Mouse (Mus musculus): ENCODE measurements around the gene Krtap1-3. TPM values are rescaled to one million over a fixed set of nuclear protein-coding genes. Genes with fewer than 3 reads are reported as not detected.
"Not testable (repeated sequence)": the region's sequence is repeated elsewhere in the genome, so short reads cannot be mapped to it uniquely, and the experiment has no call there.

Krtap1-3 gene
- polyA plus RNA-seq, 1 experiment from 2014 or later: not detected

GRCm38 (mm10) chr11:99610089-99610488 lies 18.9 kb upstream of the Krtap1-3 start, which contains the start of gene Gm11937:
TSS of gene Gm11937 (minus strand) at chr11:99610189.
- H3K4me2 ChIP-seq (ENCODE audit: low read length); H3K4me1 ChIP-seq (ENCODE audit: control insufficient read depth, insufficient read depth, low read length); H3K9me3 ChIP-seq (replicated peaks; ENCODE audit: control insufficient read depth, low read length, poor library complexity, severe bottlenecking); ATAC-seq; H3K27me3 ChIP-seq (ENCODE audit: control insufficient read depth, insufficient read depth, low read depth, low read length); H3K4me3 ChIP-seq (ENCODE audit: low read depth, low read length); H3K9ac ChIP-seq (ENCODE audit: low read depth, low read length); H3K27ac ChIP-seq (ENCODE audit: low read length); H3K36me3 ChIP-seq (ENCODE audit: control insufficient read depth, insufficient read depth, low read length): not testable (repeated sequence)
- 77% methylated on average over 1 of the region's 2 CpGs for WGBS

DNA sequence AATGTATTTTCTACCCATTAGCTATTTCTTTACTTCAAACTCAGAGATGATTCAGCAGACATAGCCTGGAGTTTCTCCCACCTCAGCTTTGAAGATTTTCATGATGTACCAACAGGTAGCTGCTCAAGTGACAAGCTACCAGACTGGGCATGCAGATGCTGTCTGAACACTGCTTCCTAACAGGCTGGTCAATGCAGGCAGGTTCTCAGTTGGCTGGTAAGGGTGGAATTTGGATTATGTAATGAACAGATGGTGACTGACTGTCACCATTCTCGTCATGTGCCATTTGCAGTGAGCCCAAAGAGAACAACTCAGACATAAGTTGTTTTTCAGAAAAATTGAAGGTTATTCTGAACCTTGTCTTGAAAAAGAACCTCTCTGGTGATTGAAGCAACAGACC lies 18.0 kb upstream of the Krtap1-3 start:
- no peaks in the 10 kb centered on the region for H3K27me3 ChIP-seq (ENCODE audit: control insufficient read depth, insufficient read depth, low read depth, low read length)
- WGBS: 75% methylated on average over 1 of the region's 1 CpGs
- no peak overlapping the region for H3K4me2 ChIP-seq (ENCODE audit: low read length)
- H3K9me3 ChIP-seq (replicated peaks; ENCODE audit: control insufficient read depth, low read length, poor library complexity, severe bottlenecking): no peaks in the 10 kb centered on the region
- no peaks in the 10 kb centered on the region for H3K36me3 ChIP-seq (ENCODE audit: control insufficient read depth, insufficient read depth, low read length)
- no peaks in the 10 kb centered on the region for H3K4me1 ChIP-seq (ENCODE audit: control insufficient read depth, insufficient read depth, low read length)
- no peak overlapping the region for H3K9ac ChIP-seq (ENCODE audit: low read depth, low read length)
- H3K4me3 ChIP-seq (ENCODE audit: low read depth, low read length): no peak overlapping the region
- H3K27ac ChIP-seq (ENCODE audit: low read length): no peak overlapping the region
- no peak for ATAC-seq

DNA sequence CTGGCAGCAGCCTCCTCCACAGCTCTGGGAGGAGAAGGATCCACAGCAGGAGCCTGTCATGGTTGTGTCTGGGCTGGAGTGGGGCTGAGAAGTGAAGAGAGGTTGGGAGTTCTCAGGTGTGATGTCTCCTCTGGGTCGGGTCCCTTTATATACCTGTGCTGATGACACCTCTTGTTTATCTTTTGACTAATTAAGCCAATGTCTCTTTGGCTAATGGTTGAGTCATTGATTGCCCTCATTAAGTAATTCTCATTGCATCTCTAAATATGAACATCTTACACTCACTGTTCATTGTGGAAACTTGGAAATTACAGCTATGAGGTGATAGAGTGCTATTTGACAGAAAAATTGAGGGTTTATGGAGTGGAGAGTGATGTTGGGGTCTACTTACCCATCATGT lies 12.1 kb upstream of the Krtap1-3 start, which contains the start of gene Gm11938:
Gene Gm11938, minus strand, starts transcription at position 101 of the 400 bp plus-strand sequence.
- not testable (repeated sequence) for ATAC-seq; H3K4me1 ChIP-seq (ENCODE audit: control insufficient read depth, insufficient read depth, low read length); H3K4me2 ChIP-seq (ENCODE audit: low read length); H3K27ac ChIP-seq (ENCODE audit: low read length); H3K36me3 ChIP-seq (ENCODE audit: control insufficient read depth, insufficient read depth, low read length); H3K4me3 ChIP-seq (ENCODE audit: low read depth, low read length); H3K9me3 ChIP-seq (replicated peaks; ENCODE audit: control insufficient read depth, low read length, poor library complexity, severe bottlenecking); H3K9ac ChIP-seq (ENCODE audit: low read depth, low read length); H3K27me3 ChIP-seq (ENCODE audit: control insufficient read depth, insufficient read depth, low read depth, low read length)
- WGBS: 85% methylated on average over 1 of the region's 1 CpGs

- WGBS: 76% methylated on average over 6 of the region's 6 CpGs
- H3K9me3 ChIP-seq (replicated peaks; ENCODE audit: control insufficient read depth, low read length, poor library complexity, severe bottlenecking); H3K27me3 ChIP-seq (ENCODE audit: control insufficient read depth, insufficient read depth, low read depth, low read length); ATAC-seq; H3K4me2 ChIP-seq (ENCODE audit: low read length); H3K36me3 ChIP-seq (ENCODE audit: control insufficient read depth, insufficient read depth, low read length); H3K9ac ChIP-seq (ENCODE audit: low read depth, low read length); H3K27ac ChIP-seq (ENCODE audit: low read length); H3K4me3 ChIP-seq (ENCODE audit: low read depth, low read length); H3K4me1 ChIP-seq (ENCODE audit: control insufficient read depth, insufficient read depth, low read length): not testable (repeated sequence)
These were observed 6.6 kb upstream of the Krtap1-3 start, which contains the start of gene Krtap9-3 for GRCm38 (mm10) chr11:99597742-99598141. TSS of gene Krtap9-3 (minus strand) at chr11:99598105.

GRCm38 (mm10) chr11:99585096-99585495 lies 6.0 kb downstream of the Krtap1-3 start:
- Histone ChIP-seq H3K9me3 (replicated peaks; ENCODE audit: control insufficient read depth, low read length, poor library complexity, severe bottlenecking) (no peaks in the 10 kb centered on the region), H3K4me2 (ENCODE audit: low read length) (no peak overlapping the region), H3K4me1 (ENCODE audit: control insufficient read depth, insufficient read depth, low read length) (no peaks in the 10 kb centered on the region), H3K9ac (ENCODE audit: low read depth, low read length) (no peak overlapping the region), H3K27ac (ENCODE audit: low read length) (no peak overlapping the region), H3K36me3 (ENCODE audit: control insufficient read depth, insufficient read depth, low read length) (no peaks in the 10 kb centered on the region), H3K27me3 (ENCODE audit: control insufficient read depth, insufficient read depth, low read depth, low read length) (no peaks in the 10 kb centered on the region), H3K4me3 (ENCODE audit: low read depth, low read length) (no peak overlapping the region)
- WGBS: 90% methylated on average over 7 of the region's 7 CpGs
- no peak for ATAC-seq

- H3K9me3 ChIP-seq (replicated peaks; ENCODE audit: control insufficient read depth, low read length, poor library complexity, severe bottlenecking): no peaks in the 10 kb centered on the region
- 82% methylated on average over 5 of the region's 5 CpGs for WGBS
- no peaks in the 10 kb centered on the region for H3K4me1 ChIP-seq (ENCODE audit: control insufficient read depth, insufficient read depth, low read length)
- H3K36me3 ChIP-seq (ENCODE audit: control insufficient read depth, insufficient read depth, low read length): no peaks in the 10 kb centered on the region
- H3K27me3 ChIP-seq (ENCODE audit: control insufficient read depth, insufficient read depth, low read depth, low read length): no peaks in the 10 kb centered on the region
- no peak within 1 kb of the TSS for H3K4me2 ChIP-seq (ENCODE audit: low read length)
- no peak within 1 kb of the TSS for H3K27ac ChIP-seq (ENCODE audit: low read length)
- no peak for ATAC-seq
- no peak within 1 kb of the TSS for H3K4me3 ChIP-seq (ENCODE audit: low read depth, low read length)
- H3K9ac ChIP-seq (ENCODE audit: low read depth, low read length): no peak within 1 kb of the TSS
These were observed 7.9 kb downstream of the Krtap1-3 start, which contains the start of gene Krtap1-4 for GRCm38 (mm10) chr11:99583245-99583704. TSS of gene Krtap1-4 (minus strand) at chr11:99583654.

GRCm38 (mm10) chr11:99581564-99581963 lies 9.6 kb downstream of the Krtap1-3 start:
- Histone ChIP-seq H3K9me3 (replicated peaks; ENCODE audit: control insufficient read depth, low read length, poor library complexity, severe bottlenecking) (no peaks in the 10 kb centered on the region), H3K27ac (ENCODE audit: low read length) (no peak overlapping the region), H3K9ac (ENCODE audit: low read depth, low read length) (no peak overlapping the region), H3K4me2 (ENCODE audit: low read length) (no peak overlapping the region), H3K4me3 (ENCODE audit: low read depth, low read length) (no peak overlapping the region), H3K4me1 (ENCODE audit: control insufficient read depth, insufficient read depth, low read length) (no peaks in the 10 kb centered on the region), H3K27me3 (ENCODE audit: control insufficient read depth, insufficient read depth, low read depth, low read length) (no peaks in the 10 kb centered on the region), H3K36me3 (ENCODE audit: control insufficient read depth, insufficient read depth, low read length) (no peaks in the 10 kb centered on the region)
- ATAC-seq: no peak
- 85% methylated on average over 6 of the region's 6 CpGs for WGBS

DNA sequence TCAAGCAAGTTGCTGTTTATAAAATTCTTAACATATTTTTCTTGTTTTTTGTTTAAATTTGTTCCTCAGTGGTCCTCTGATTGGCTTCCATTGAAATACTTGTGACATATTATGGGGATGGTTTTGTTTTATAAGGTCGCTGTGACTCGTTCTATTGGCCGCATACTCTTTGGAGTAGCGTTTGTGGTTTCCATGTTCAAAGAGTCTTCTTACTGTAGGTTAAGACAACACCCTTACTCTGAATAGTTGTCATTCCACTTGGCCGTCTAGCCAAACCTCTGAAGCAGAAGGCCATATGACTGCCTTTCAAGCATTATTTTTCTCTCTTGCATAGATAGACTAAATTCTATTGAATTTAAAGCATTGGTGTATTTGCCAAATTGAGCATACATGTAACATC lies 10.1 kb downstream of the Krtap1-3 start:
- WGBS: 95% methylated on average over 5 of the region's 5 CpGs
- Histone ChIP-seq H3K4me3 (ENCODE audit: low read depth, low read length) (no peak overlapping the region), H3K27ac (ENCODE audit: low read length) (no peak overlapping the region), H3K4me2 (ENCODE audit: low read length) (no peak overlapping the region), H3K27me3 (ENCODE audit: control insufficient read depth, insufficient read depth, low read depth, low read length) (no peaks in the 10 kb centered on the region), H3K9ac (ENCODE audit: low read depth, low read length) (no peak overlapping the region), H3K9me3 (replicated peaks; ENCODE audit: control insufficient read depth, low read length, poor library complexity, severe bottlenecking) (no peaks in the 10 kb centered on the region), H3K4me1 (ENCODE audit: control insufficient read depth, insufficient read depth, low read length) (no peaks in the 10 kb centered on the region), H3K36me3 (ENCODE audit: control insufficient read depth, insufficient read depth, low read length) (no peaks in the 10 kb centered on the region)
- ATAC-seq: no peak

DNA sequence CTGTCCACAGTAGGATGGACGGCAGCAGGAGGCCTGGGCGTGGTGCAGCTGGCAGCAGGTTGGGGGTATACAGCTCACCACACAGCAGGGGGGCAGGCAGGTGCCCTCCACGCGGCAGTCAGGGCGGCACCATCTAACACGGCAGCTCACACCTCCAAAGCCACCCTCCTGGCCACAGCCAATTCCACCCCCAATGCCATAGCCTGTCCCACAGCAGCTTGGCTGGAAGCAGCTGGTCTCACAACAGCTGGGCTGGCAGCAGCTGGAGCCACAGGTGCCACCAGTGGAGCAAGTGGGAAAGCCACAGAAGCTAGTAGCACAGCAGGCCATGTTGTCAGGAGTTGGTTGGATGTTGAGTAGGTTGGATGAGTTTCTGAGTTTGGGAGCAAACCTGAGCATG lies 10.5 kb downstream of the Krtap1-3 start, which contains the start of gene Krtap1-5:
Gene Krtap1-5, minus strand, starts transcription at position 381 of the 400 bp plus-strand sequence.
- Histone ChIP-seq H3K4me1 (ENCODE audit: control insufficient read depth, insufficient read depth, low read length) (no peaks in the 10 kb centered on the region), H3K4me3 (ENCODE audit: low read depth, low read length) (no peak within 1 kb of the TSS), H3K9ac (ENCODE audit: low read depth, low read length) (no peak within 1 kb of the TSS), H3K4me2 (ENCODE audit: low read length) (no peak within 1 kb of the TSS), H3K27ac (ENCODE audit: low read length) (no peak within 1 kb of the TSS), H3K36me3 (ENCODE audit: control insufficient read depth, insufficient read depth, low read length) (no peaks in the 10 kb centered on the region), H3K27me3 (ENCODE audit: control insufficient read depth, insufficient read depth, low read depth, low read length) (no peaks in the 10 kb centered on the region), H3K9me3 (replicated peaks; ENCODE audit: control insufficient read depth, low read length, poor library complexity, severe bottlenecking) (no peaks in the 10 kb centered on the region)
- ATAC-seq: no peak
- 85% methylated on average over 6 of the region's 6 CpGs for WGBS
